Mouse (Mus musculus): ENCODE results near the gene Ckap4. TPM values are rescaled to one million over a fixed set of nuclear protein-coding genes. Genes with fewer than 3 reads are reported as not detected.
"Not testable (repeated sequence)": the region's sequence is repeated elsewhere in the genome, so short reads cannot be mapped to it uniquely, and the experiment has no call there.

Ckap4 gene
- polyA plus RNA-seq, 1 experiment from 2014 or later: 162 TPM

DNA sequence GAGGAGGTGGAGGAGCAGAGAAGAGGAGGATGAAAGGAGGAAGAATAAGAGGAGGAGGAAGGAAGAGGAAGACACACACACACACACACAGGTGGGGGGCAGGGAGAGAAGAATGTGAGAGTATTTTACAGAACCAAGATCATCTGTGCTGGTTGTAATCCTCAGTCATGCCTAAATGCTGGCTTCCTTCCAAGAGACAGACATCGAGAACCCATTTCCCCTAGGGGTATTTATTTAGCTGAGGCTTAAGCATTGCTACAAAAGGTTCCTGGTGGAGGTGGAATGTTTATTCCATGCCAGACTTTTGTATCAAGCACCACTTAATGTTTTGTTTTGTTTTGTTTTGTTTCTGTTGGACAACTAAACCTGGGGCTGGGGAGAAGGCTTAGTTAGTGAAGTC lies 49.2 kb downstream of the Ckap4 start:
- H3K27me3 ChIP-seq: no peaks in the 10 kb centered on the region
- 21% methylated on average over 1 of the region's 1 CpGs for WGBS
- no peaks in the 10 kb centered on the region for H3K36me3 ChIP-seq
- no peak overlapping the region for H3K4me2 ChIP-seq
- H3K4me3 ChIP-seq: no peak overlapping the region
- no peak overlapping the region for H3K27ac ChIP-seq
- ATAC-seq (ENCODE audit: insufficient number of reproducible peaks, low FRiP score, low TSS enrichment, low read depth): no peak
- H3K9me3 ChIP-seq: no peaks in the 10 kb centered on the region
- H3K9ac ChIP-seq: no peak overlapping the region
- H3K4me1 ChIP-seq: peaks cover 7% of the 10 kb centered on the region; the same call in 1 of the 2 replicates

DNA sequence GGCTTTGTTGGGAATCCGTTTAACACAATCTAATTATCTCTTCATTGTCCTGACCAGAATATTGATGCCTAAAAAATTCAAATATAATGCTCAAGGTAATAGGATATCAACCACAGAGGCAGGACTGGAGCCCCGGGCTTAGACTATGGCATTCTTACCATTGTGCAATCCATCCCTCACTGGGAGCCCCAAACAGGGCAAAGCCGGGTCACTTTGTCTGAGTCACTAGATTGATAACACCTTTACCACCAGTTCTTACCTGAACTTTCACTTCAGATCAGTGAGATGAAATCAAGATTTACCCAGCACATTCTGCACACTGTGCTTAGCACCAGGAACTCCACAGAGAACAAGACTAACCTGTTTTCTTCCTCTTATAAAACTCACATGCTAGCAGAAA lies 50.3 kb downstream of the Ckap4 start:
- Histone ChIP-seq H3K9me3 (no peaks in the 10 kb centered on the region), H3K27me3 (no peaks in the 10 kb centered on the region), H3K36me3 (no peaks in the 10 kb centered on the region), H3K4me1 (peaks cover 7% of the 10 kb centered on the region; the same call in 1 of the 2 replicates), H3K27ac (no peak overlapping the region), H3K4me3 (no peak overlapping the region), H3K9ac (no peak overlapping the region), H3K4me2 (no peak overlapping the region)
- no peak for ATAC-seq (ENCODE audit: insufficient number of reproducible peaks, low FRiP score, low TSS enrichment, low read depth)
- WGBS: 61% methylated on average over 3 of the region's 3 CpGs

DNA sequence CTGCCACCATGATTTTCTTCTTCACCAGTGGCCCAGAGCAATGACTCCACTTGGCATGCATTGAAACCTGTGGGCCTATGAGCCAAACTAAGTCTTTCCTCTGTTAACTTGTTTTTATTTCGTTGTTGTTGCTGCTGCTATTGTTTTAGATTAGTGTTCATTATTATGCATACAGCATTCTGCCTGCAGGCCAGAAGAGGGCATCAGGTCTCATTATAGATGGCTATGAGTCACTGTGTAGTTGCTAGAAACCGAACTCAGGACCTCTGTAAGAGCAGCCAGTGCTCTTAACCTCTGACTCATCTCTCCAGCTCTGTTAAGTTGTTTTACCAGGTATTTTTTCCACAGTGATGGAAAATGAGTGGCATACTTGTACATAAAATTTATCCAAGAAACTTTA lies 50.8 kb downstream of the Ckap4 start:
- no peak for ATAC-seq (ENCODE audit: insufficient number of reproducible peaks, low FRiP score, low TSS enrichment, low read depth)

DNA sequence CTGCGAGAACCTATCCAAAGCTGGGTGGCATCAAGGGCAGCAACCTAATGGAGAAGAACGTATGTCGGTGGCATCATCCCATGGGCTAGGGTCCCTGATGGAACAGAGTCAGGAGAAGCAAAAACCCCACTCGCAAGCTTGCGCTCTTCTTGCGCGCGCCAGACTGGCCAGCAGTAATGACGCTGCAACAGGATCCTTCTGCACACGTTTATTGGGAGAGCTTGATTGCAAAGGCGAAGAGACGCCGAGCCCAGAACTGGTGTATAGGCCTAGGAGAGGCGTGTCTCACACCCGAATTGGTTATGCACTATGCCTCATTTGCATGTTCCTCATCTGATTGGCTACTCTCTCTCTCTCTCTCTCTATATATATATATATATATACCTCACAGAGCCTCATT lies 51.4 kb downstream of the Ckap4 start:
- ATAC-seq (ENCODE audit: insufficient number of reproducible peaks, low FRiP score, low TSS enrichment, low read depth); H3K9ac ChIP-seq; H3K27ac ChIP-seq; H3K4me1 ChIP-seq; H3K27me3 ChIP-seq; H3K4me3 ChIP-seq; H3K9me3 ChIP-seq; H3K4me2 ChIP-seq; H3K36me3 ChIP-seq: not testable (repeated sequence)
- WGBS: 90% methylated on average over 15 of the region's 15 CpGs

More for the DNA sequence above, 50.8 kb downstream of the Ckap4 start:
- Histone ChIP-seq H3K4me1 (peaks cover 7% of the 10 kb centered on the region; the same call in 1 of the 2 replicates), H3K9me3 (no peaks in the 10 kb centered on the region), H3K9ac (no peak overlapping the region), H3K36me3 (no peaks in the 10 kb centered on the region), H3K4me3 (no peak overlapping the region), H3K27ac (no peak overlapping the region), H3K27me3 (no peaks in the 10 kb centered on the region), H3K4me2 (no peak overlapping the region)
- WGBS: 80% methylated on average over 2 of the region's 2 CpGs

DNA sequence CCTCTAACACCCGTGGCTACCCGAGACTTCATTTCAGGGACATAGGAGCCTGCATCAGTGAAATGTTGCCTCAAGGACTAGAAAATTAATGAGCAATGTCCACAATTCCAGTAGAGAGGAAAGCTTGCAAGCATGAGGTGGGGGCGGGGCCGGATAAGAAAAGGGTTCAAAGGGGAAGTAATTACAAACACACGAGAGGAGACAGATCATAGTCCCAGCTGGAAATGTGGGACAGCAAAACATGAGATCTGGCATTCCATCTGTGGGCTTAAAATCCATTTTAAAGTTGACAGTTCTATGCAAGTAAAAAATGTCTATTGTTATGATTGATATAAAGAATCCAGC lies 52.6 kb downstream of the Ckap4 start:
- peak overlapping the region; percentile 33; the same call in 1 of the 2 replicates for H3K27ac ChIP-seq
- no peaks in the 10 kb centered on the region for H3K27me3 ChIP-seq
- no peaks in the 10 kb centered on the region for H3K36me3 ChIP-seq
- no peaks in the 10 kb centered on the region for H3K9me3 ChIP-seq
- no peak overlapping the region for H3K4me3 ChIP-seq
- H3K4me2 ChIP-seq: no peak overlapping the region
- H3K9ac ChIP-seq: no peak overlapping the region
- ATAC-seq (ENCODE audit: insufficient number of reproducible peaks, low FRiP score, low TSS enrichment, low read depth): no peak
- WGBS: 42% methylated on average over 5 of the region's 5 CpGs
- peaks cover 7% of the 10 kb centered on the region; the same call in 1 of the 2 replicates for H3K4me1 ChIP-seq

DNA sequence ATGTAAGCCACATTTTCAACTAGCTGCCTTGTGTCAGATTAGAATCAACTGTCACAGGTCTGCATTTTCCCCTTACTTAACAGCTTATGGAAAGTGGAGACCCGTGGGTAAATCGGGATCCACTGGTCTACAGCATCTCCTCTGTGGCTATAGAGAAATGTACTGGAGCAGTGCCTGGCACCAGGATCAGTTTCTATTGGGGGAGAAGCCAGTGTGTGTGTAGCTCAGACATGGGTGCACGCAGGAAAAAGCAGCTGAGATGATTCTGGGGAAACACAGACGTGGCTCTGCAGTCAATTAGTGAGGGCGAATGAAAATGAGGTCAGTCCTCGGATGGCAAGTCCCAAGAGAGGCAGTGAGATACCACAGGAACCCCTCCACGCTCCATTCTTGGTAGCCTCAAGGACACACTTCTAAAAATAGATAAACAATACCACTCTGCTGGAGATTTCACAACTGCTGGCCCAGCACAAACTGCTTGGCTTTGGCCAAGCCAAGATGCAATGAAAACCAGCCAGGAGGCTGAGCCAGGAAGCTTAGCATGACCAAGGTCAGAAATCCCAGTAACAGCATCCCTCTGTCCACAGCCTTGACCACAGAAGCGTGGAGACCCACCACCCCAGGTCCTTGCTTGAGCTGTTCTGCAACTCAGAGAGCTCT lies 53.1 kb downstream of the Ckap4 start:
- Histone ChIP-seq H3K4me2 (no peak overlapping the region), H3K36me3 (no peaks in the 10 kb centered on the region), H3K4me1 (peaks cover 7% of the 10 kb centered on the region; the same call in 1 of the 2 replicates), H3K9ac (no peak overlapping the region), H3K4me3 (no peak overlapping the region), H3K27me3 (no peaks in the 10 kb centered on the region), H3K27ac (peak overlapping the region; percentile 33; the same call in 1 of the 2 replicates), H3K9me3 (no peaks in the 10 kb centered on the region)
- ATAC-seq (ENCODE audit: insufficient number of reproducible peaks, low FRiP score, low TSS enrichment, low read depth): no peak
- WGBS: 55% methylated on average over 8 of the region's 8 CpGs

DNA sequence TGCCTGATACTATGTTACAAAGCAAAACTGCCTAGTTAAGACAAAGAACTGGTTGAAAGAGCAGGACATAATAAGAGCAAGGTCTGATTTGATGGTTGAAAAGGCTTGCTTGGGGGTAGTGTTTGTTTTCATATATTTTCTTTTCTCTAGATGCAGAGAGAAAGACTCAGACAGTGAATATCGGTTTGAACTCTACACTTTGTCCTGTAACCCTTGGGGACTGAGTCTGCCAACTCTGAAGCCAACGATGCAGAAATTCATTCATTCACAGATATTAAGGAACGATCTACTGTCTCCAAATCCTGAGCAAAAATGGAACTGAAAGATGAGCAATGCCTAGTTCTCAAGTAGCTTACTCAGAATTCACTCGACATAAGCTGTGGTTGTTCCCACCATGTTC lies 53.7 kb downstream of the Ckap4 start:
- WGBS: 87% methylated on average over 4 of the region's 4 CpGs
- Histone ChIP-seq H3K4me2 (no peak overlapping the region), H3K27me3 (no peaks in the 10 kb centered on the region), H3K4me3 (no peak overlapping the region), H3K9me3 (no peaks in the 10 kb centered on the region), H3K27ac (no peak overlapping the region), H3K4me1 (peaks cover 7% of the 10 kb centered on the region; the same call in 1 of the 2 replicates), H3K36me3 (no peaks in the 10 kb centered on the region), H3K9ac (no peak overlapping the region)
- no peak for ATAC-seq (ENCODE audit: insufficient number of reproducible peaks, low FRiP score, low TSS enrichment, low read depth)

DNA sequence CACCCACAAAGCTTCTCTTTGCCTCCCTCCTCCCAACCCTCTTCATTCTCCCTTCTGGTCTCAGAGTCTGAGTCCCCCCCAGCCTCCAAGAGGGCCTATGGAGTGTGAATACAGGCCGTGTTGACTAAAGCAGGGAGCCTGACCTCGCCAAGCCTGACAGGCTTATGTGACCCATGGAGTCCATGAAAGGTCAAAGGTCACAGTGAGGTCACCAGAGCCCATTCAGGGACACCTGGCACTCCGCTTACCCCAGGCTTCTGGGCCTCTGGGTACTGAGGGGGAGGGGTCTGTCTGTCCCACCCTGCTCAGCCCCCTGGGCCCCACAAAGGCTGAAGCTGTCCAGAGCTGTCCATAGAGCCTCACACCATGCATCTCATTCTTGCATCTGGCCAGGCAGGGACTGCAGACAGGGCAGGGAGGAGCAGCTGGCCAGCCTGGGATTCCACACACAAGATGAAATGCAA lies 56.2 kb downstream of the Ckap4 start:
- no peak overlapping the region for H3K4me3 ChIP-seq
- no peak overlapping the region for H3K4me2 ChIP-seq
- 27% methylated on average over 3 of the region's 3 CpGs for WGBS
- no peak overlapping the region for H3K27ac ChIP-seq
- peaks cover 7% of the 10 kb centered on the region; the same call in 1 of the 2 replicates for H3K4me1 ChIP-seq
- 0 out of 2 replicates have a peak, but pooled peaks have one; percentile 26 for ATAC-seq (ENCODE audit: insufficient number of reproducible peaks, low FRiP score, low TSS enrichment, low read depth)
- no peaks in the 10 kb centered on the region for H3K36me3 ChIP-seq
- no peaks in the 10 kb centered on the region for H3K9me3 ChIP-seq
- H3K9ac ChIP-seq: no peak overlapping the region
- H3K27me3 ChIP-seq: no peaks in the 10 kb centered on the region

DNA sequence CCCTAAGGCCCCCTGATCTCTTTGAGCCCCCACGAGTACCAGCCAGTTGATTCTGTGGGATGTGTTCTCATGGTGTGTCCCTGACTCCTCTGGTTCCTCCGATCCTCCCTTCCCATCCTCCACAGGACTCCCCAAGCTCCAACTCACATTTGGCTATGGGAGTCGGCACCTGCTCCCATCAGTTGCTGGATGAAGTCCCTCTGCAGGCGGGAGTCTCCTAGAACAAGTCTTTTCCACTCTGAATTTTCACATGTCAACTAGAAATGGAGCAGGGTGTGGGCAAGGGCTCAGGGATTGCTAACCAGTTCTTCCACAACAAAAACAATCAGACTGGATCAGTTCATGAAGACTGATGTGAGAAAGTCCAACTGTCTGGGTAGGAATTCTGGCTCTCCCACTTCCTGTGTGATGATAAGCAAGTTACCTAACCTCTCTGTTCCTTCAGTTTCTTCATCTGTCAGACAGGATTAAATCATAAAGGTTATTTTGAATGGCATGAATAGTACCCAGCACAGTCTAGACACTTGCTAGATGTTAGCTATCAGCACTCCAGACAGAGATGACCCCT lies 56.7 kb downstream of the Ckap4 start:
- ATAC-seq (ENCODE audit: insufficient number of reproducible peaks, low FRiP score, low TSS enrichment, low read depth): no peak
- Histone ChIP-seq H3K4me3 (no peak overlapping the region), H3K4me2 (no peak overlapping the region), H3K36me3 (no peaks in the 10 kb centered on the region), H3K27me3 (no peaks in the 10 kb centered on the region), H3K4me1 (peaks cover 7% of the 10 kb centered on the region; the same call in 1 of the 2 replicates), H3K9me3 (no peaks in the 10 kb centered on the region), H3K27ac (no peak overlapping the region), H3K9ac (no peak overlapping the region)
- 61% methylated on average over 4 of the region's 4 CpGs for WGBS

Other genes with a start within 250 kb of the Ckap4 start
- 3.1 and 3.9 TPM in 2 replicates for gene Nuak1, start 93.5 kb downstream of the Ckap4 start, polyA plus RNA-seq (2015; fragmentation: Nextera tagmentation; extraction: Ambion mirVana)
- gene Tcp11l2, start 42.6 kb upstream of the Ckap4 start, polyA plus RNA-seq (2015; fragmentation: Nextera tagmentation; extraction: Ambion mirVana): 25.0 and 29.4 TPM in 2 replicates
- 11.9 and 12.4 TPM in 2 replicates for gene Polr3b, start 88.2 kb upstream of the Ckap4 start, polyA plus RNA-seq (2015; fragmentation: Nextera tagmentation; extraction: Ambion mirVana)
- gene Rfx4, start 222.0 kb upstream of the Ckap4 start, polyA plus RNA-seq (2015; fragmentation: Nextera tagmentation; extraction: Ambion mirVana): 0.07 and 0.24 TPM in 2 replicates

Measured in limb, embryonic 15.5 days (tissue).